Mouse (Mus musculus): Measurements from ENCODE around the gene Srp14. TPM values are rescaled to one million over a fixed set of nuclear protein-coding genes. Genes with fewer than 3 reads are reported as not detected.
A peak's percentile ranks its signal among the peaks of the same experiment; 100 is the strongest.

Gene Srp14
- polyA plus RNA-seq, 2 experiments = 165 to 229 TPM

- H3K4me2 ChIP-seq (replicated peaks; ENCODE audit: low read depth, low read length, severe bottlenecking) = no peak overlapping the region
- H3K27ac ChIP-seq (replicated peaks; ENCODE audit: low read depth, low read length) = no peak overlapping the region
- no peaks in the 10 kb centered on the region for H3K9me3 ChIP-seq (ENCODE audit: control insufficient read depth, low read length)
- 72% methylated on average over 3 of the region's 3 CpGs for WGBS
- H3K4me1 ChIP-seq (ENCODE audit: control insufficient read depth, insufficient read depth, low read length) = peaks cover 15% of the 10 kb centered on the region
- ATAC-seq (ENCODE audit: low FRiP score, low read depth) (no peak), DNase-seq (ENCODE audit: low spot score) (no peak)
- TF ChIP-seq POLR2A (IDR thresholded peaks at IDR 0.05; ENCODE audit: borderline replicate concordance, extremely low read depth, insufficient read depth, insufficient read length) = no peak
- H3K27me3 ChIP-seq (ENCODE audit: control insufficient read depth, insufficient read depth, low read length) = no peaks in the 10 kb centered on the region
- no peak overlapping the region for H3K4me3 ChIP-seq (replicated peaks; ENCODE audit: low read length)
- H3K9ac ChIP-seq (ENCODE audit: low read depth, low read length, severe bottlenecking) = no peak overlapping the region
- no peaks in the 10 kb centered on the region for H3K36me3 ChIP-seq (ENCODE audit: control insufficient read depth, insufficient read depth, low read length)
Observed at GRCm38 (mm10) chr2:118487806-118488205, 8.3 kb upstream of the Srp14 start.

GRCm38 (mm10) chr2:118486933-118487332 lies 7.4 kb upstream of the Srp14 start:
- Histone ChIP-seq H3K27me3 (ENCODE audit: control insufficient read depth, insufficient read depth, low read length) (no peaks in the 10 kb centered on the region), H3K9me3 (ENCODE audit: control insufficient read depth, low read length) (no peaks in the 10 kb centered on the region), H3K4me2 (replicated peaks; ENCODE audit: low read depth, low read length, severe bottlenecking) (no peak overlapping the region), H3K4me3 (replicated peaks; ENCODE audit: low read length) (no peak overlapping the region), H3K9ac (ENCODE audit: low read depth, low read length, severe bottlenecking) (no peak overlapping the region), H3K27ac (replicated peaks; ENCODE audit: low read depth, low read length) (no peak overlapping the region), H3K36me3 (ENCODE audit: control insufficient read depth, insufficient read depth, low read length) (no peaks in the 10 kb centered on the region), H3K4me1 (ENCODE audit: control insufficient read depth, insufficient read depth, low read length) (peaks cover 13% of the 10 kb centered on the region)
- WGBS = 14% methylated on average over 12 of the region's 12 CpGs
- DNase-seq (ENCODE audit: low spot score) = peak; percentile 44
- no peak for TF ChIP-seq POLR2A (IDR thresholded peaks at IDR 0.05; ENCODE audit: borderline replicate concordance, extremely low read depth, insufficient read depth, insufficient read length)
- no peak; the same call in 1 of the 2 replicates for ATAC-seq (ENCODE audit: low FRiP score, low read depth)

- no peak overlapping the region for H3K4me2 ChIP-seq (replicated peaks; ENCODE audit: low read depth, low read length, severe bottlenecking)
- H3K27me3 ChIP-seq (ENCODE audit: control insufficient read depth, insufficient read depth, low read length) = no peaks in the 10 kb centered on the region
- no peak for TF ChIP-seq POLR2A (IDR thresholded peaks at IDR 0.05; ENCODE audit: borderline replicate concordance, extremely low read depth, insufficient read depth, insufficient read length)
- no peaks in the 10 kb centered on the region for H3K9me3 ChIP-seq (ENCODE audit: control insufficient read depth, low read length)
- no peak overlapping the region for H3K9ac ChIP-seq (ENCODE audit: low read depth, low read length, severe bottlenecking)
- no peak overlapping the region for H3K4me3 ChIP-seq (replicated peaks; ENCODE audit: low read length)
- ATAC-seq (ENCODE audit: low FRiP score, low read depth) (no peak), DNase-seq (ENCODE audit: low spot score) (no peak)
- H3K36me3 ChIP-seq (ENCODE audit: control insufficient read depth, insufficient read depth, low read length) = no peaks in the 10 kb centered on the region
- no peak overlapping the region for H3K27ac ChIP-seq (replicated peaks; ENCODE audit: low read depth, low read length)
- 74% methylated on average over 3 of the region's 3 CpGs for WGBS
- peaks cover 5% of the 10 kb centered on the region; the same call in 1 of the 2 replicates for H3K4me1 ChIP-seq (ENCODE audit: control insufficient read depth, insufficient read depth, low read length)
Observed at GRCm38 (mm10) chr2:118485415-118485814, 5.9 kb upstream of the Srp14 start.

- Histone ChIP-seq H3K4me1 (ENCODE audit: control insufficient read depth, insufficient read depth, low read length) (no peaks in the 10 kb centered on the region), H3K9ac (ENCODE audit: low read depth, low read length, severe bottlenecking) (no peak overlapping the region), H3K4me2 (replicated peaks; ENCODE audit: low read depth, low read length, severe bottlenecking) (no peak overlapping the region), H3K9me3 (ENCODE audit: control insufficient read depth, low read length) (no peaks in the 10 kb centered on the region), H3K4me3 (replicated peaks; ENCODE audit: low read length) (no peak overlapping the region), H3K36me3 (ENCODE audit: control insufficient read depth, insufficient read depth, low read length) (no peaks in the 10 kb centered on the region), H3K27me3 (ENCODE audit: control insufficient read depth, insufficient read depth, low read length) (no peaks in the 10 kb centered on the region), H3K27ac (replicated peaks; ENCODE audit: low read depth, low read length) (no peak overlapping the region)
- TF ChIP-seq POLR2A (IDR thresholded peaks at IDR 0.05; ENCODE audit: borderline replicate concordance, extremely low read depth, insufficient read depth, insufficient read length) = no peak
- WGBS = 82% methylated on average over 9 of the region's 9 CpGs
- DNase-seq (ENCODE audit: low spot score) = no peak
- ATAC-seq (ENCODE audit: low FRiP score, low read depth) = no peak
Observed at GRCm38 (mm10) chr2:118484386-118484898, 4.9 kb upstream of the Srp14 start.

GRCm38 (mm10) chr2:118483032-118483431 lies 3.5 kb upstream of the Srp14 start:
- WGBS = 75% methylated on average over 5 of the region's 5 CpGs
- Histone ChIP-seq H3K4me3 (replicated peaks; ENCODE audit: low read length) (no peak overlapping the region), H3K27me3 (ENCODE audit: control insufficient read depth, insufficient read depth, low read length) (no peaks in the 10 kb centered on the region), H3K9me3 (ENCODE audit: control insufficient read depth, low read length) (no peaks in the 10 kb centered on the region), H3K27ac (replicated peaks; ENCODE audit: low read depth, low read length) (no peak overlapping the region), H3K4me1 (ENCODE audit: control insufficient read depth, insufficient read depth, low read length) (peaks cover 5% of the 10 kb centered on the region; the same call in 1 of the 2 replicates), H3K36me3 (ENCODE audit: control insufficient read depth, insufficient read depth, low read length) (no peaks in the 10 kb centered on the region), H3K9ac (ENCODE audit: low read depth, low read length, severe bottlenecking) (no peak overlapping the region), H3K4me2 (replicated peaks; ENCODE audit: low read depth, low read length, severe bottlenecking) (no peak overlapping the region)
- TF ChIP-seq POLR2A (IDR thresholded peaks at IDR 0.05; ENCODE audit: borderline replicate concordance, extremely low read depth, insufficient read depth, insufficient read length) = no peak
- ATAC-seq (ENCODE audit: low FRiP score, low read depth) = no peak
- no peak for DNase-seq (ENCODE audit: low spot score)

Data from limb, embryonic 14.5 days (tissue).